Mouse (Mus musculus): ENCODE results near the gene Scrn3.

Scrn3 gene

GRCm38 (mm10) chr2:73312152-73313116 is at the start of gene Scrn3, which contains the start of gene Cir1:
Gene Scrn3 (plus strand): TSS chr2:73312601.
Gene Cir1 (minus strand): TSS chr2:73312701.
- DNase-seq (ENCODE audit: low read depth, low spot score) = peak; percentile 93

GRCm38 (mm10) chr2:73263172-73263765 is 49.1 kb upstream of the Scrn3 start:
- no peak for DNase-seq (ENCODE audit: low read depth, low spot score)

GRCm38 (mm10) chr2:73263794-73264610 is 48.4 kb upstream of the Scrn3 start:
- DNase-seq (ENCODE audit: low read depth, low spot score) = no peak

- DNase-seq (ENCODE audit: low read depth, low spot score) = no peak
Observed at GRCm38 (mm10) chr2:73264611-73265195, 47.7 kb upstream of the Scrn3 start.

GRCm38 (mm10) chr2:73266011-73266410 is 46.4 kb upstream of the Scrn3 start:
- DNase-seq (ENCODE audit: low read depth, low spot score) = no peak

- no peak for DNase-seq (ENCODE audit: low read depth, low spot score)
Observed at GRCm38 (mm10) chr2:73266623-73267022, 45.8 kb upstream of the Scrn3 start.

- no peak for DNase-seq (ENCODE audit: low read depth, low spot score)
Observed at GRCm38 (mm10) chr2:73267231-73267630, 45.2 kb upstream of the Scrn3 start.

GRCm38 (mm10) chr2:73267818-73268217 is 44.6 kb upstream of the Scrn3 start:
- no peak for DNase-seq (ENCODE audit: low read depth, low spot score)

GRCm38 (mm10) chr2:73268281-73268680 is 44.1 kb upstream of the Scrn3 start:
- no peak for DNase-seq (ENCODE audit: low read depth, low spot score)

- no peak for DNase-seq (ENCODE audit: low read depth, low spot score)
Observed at GRCm38 (mm10) chr2:73268836-73269395, 43.5 kb upstream of the Scrn3 start.

GRCm38 (mm10) chr2:73269666-73270065 is 42.7 kb upstream of the Scrn3 start:
- DNase-seq (ENCODE audit: low read depth, low spot score) = no peak

GRCm38 (mm10) chr2:73270071-73270592 is 42.3 kb upstream of the Scrn3 start:
- DNase-seq (ENCODE audit: low read depth, low spot score) = no peak

GRCm38 (mm10) chr2:73270593-73271458 is 41.6 kb upstream of the Scrn3 start:
- DNase-seq (ENCODE audit: low read depth, low spot score) = no peak

- DNase-seq (ENCODE audit: low read depth, low spot score) = no peak
Observed at GRCm38 (mm10) chr2:73271459-73272161, 40.8 kb upstream of the Scrn3 start, which contains the start of gene Sp9. Gene Sp9 (plus strand): TSS chr2:73271925.

GRCm38 (mm10) chr2:73272351-73273248 is 39.8 kb upstream of the Scrn3 start:
- no peak for DNase-seq (ENCODE audit: low read depth, low spot score)

GRCm38 (mm10) chr2:73273249-73274118 is 38.9 kb upstream of the Scrn3 start:
- DNase-seq (ENCODE audit: low read depth, low spot score) = no peak
